10 mouse cellular contexts compared by ENCODE assay signal in genomic region chr6:125041047-125041446, GRCm38 (mm10). TPM values are rescaled to one million over a fixed set of nuclear protein-coding genes. Genes with fewer than 3 reads are reported as not detected.
A peak's percentile ranks its signal among the peaks of the same experiment; 100 is the strongest.
DNase-seq lines count a peak whose midpoint lies in the region; ATAC-seq and TF ChIP-seq lines count a peak whose summit lies in the region.
"Had no signal": no experiment of that assay in that cellular context is flagged by ENCODE, and none has a peak within 500 bp of the region (broad histone marks: within the 10 kb centered on the region; RNA-seq: fewer than 3 reads in every experiment).

No protein-coding gene starts in this region.

- H3K79me2 ChIP-seq in liver, adult 2 months (ENCODE audit: control insufficient read depth, insufficient read depth, low read length): peaks cover 3% of the 10 kb centered on the region; the same call in 1 of the 2 replicates

- intact Hi-C loops in left cerebral cortex, postnatal 14 days (cut with DNase I): no loop called here
- intact Hi-C loops in gastrocnemius, postnatal 36 days (cut with DNase I): loop anchor here (5.0 kb wide), 1 partner anchor 91 kb away; the partner anchor contains the start of gene Nop2

- WGBS in liver, adult 2 months: 41% methylated on average over 7 of the region's 7 CpGs
- 88% methylated on average over 7 of the region's 7 CpGs for WGBS in intestine, embryonic 14.5 days
- WGBS in midbrain, embryonic 15.5 days: 94% methylated on average over 7 of the region's 7 CpGs

- no peak for TF ChIP-seq CTCF in liver, adult 2 months (IDR thresholded peaks at IDR 0.05; ENCODE audit: low read depth, low read length)

- no peaks in the 10 kb centered on the region for H3K9me3 ChIP-seq in intestine, embryonic 14.5 days (ENCODE audit: control insufficient read depth, low read length)
- H3K9me3 ChIP-seq in midbrain, embryonic 15.5 days: no peaks in the 10 kb centered on the region

- no peaks in the 10 kb centered on the region for H3K27me3 ChIP-seq in liver, adult 2 months (ENCODE audit: control insufficient read depth, insufficient read depth, low read length)
- no peaks in the 10 kb centered on the region for H3K27me3 ChIP-seq in intestine, embryonic 14.5 days (replicated peaks; ENCODE audit: control insufficient read depth, insufficient read depth, low read length)
- H3K27me3 ChIP-seq in midbrain, embryonic 15.5 days (replicated peaks): no peaks in the 10 kb centered on the region

- H3K36me3 ChIP-seq in liver, adult 2 months (ENCODE audit: control insufficient read depth, insufficient read depth, low read length): peaks cover 17% of the 10 kb centered on the region
- peaks cover 47% of the 10 kb centered on the region for H3K36me3 ChIP-seq in intestine, embryonic 14.5 days (ENCODE audit: control insufficient read depth, insufficient read depth, low read length)
- H3K36me3 ChIP-seq in midbrain, embryonic 15.5 days (replicated peaks): peaks cover 26% of the 10 kb centered on the region

- DNase-seq in liver, adult 2 months (ENCODE audit: extremely low read depth, low read depth, low spot score): peak; percentile 60
- DNase-seq in liver (no peak), R1 (ENCODE audit: low read depth, low spot score) (peak; percentile 28)
- DNase-seq in intestine, embryonic 14.5 days (ENCODE audit: low spot score): no peak
- DNase-seq in left cerebral cortex, postnatal 14 days (ENCODE audit: low spot score in 2 of 2): no peak
- DNase-seq in gastrocnemius, postnatal 36 days: no peak
- DNase-seq: cerebellum, adult 2 months; gastrocnemius, postnatal 10 days; kidney, postnatal 25 days had no signal

- H3K4me3 ChIP-seq in liver, adult 2 months (ENCODE audit: insufficient read depth, low read depth, low read length): no peak overlapping the region
- no peak overlapping the region for H3K4me3 ChIP-seq in intestine, embryonic 14.5 days (ENCODE audit: low read depth, low read length)
- H3K4me3 ChIP-seq in midbrain, embryonic 15.5 days: peak overlapping the region; percentile 61; the same call in 1 of the 2 replicates

- TF ChIP-seq POLR2A in liver, adult 2 months (IDR thresholded peaks at IDR 0.05; ENCODE audit: extremely low read depth, insufficient read depth, low read length): no peak

- peaks cover 6% of the 10 kb centered on the region for H3K4me1 ChIP-seq in liver, adult 2 months (ENCODE audit: control insufficient read depth, insufficient read depth, low read length)
- peaks cover 14% of the 10 kb centered on the region; the same call in 1 of the 2 replicates for H3K4me1 ChIP-seq in intestine, embryonic 14.5 days (replicated peaks; ENCODE audit: control insufficient read depth, insufficient read depth, low read length)
- H3K4me1 ChIP-seq in midbrain, embryonic 15.5 days: peaks cover 21% of the 10 kb centered on the region

- no peak overlapping the region for H3K9ac ChIP-seq in liver, adult 2 months (ENCODE audit: low read depth, low read length)
- H3K9ac ChIP-seq in intestine, embryonic 14.5 days (ENCODE audit: low read length): no peak overlapping the region
- no peak overlapping the region for H3K9ac ChIP-seq in midbrain, embryonic 15.5 days

- ATAC-seq in intestine, embryonic 14.5 days (replicated peaks; ENCODE audit: low FRiP score, low TSS enrichment, low read depth): no peak
- ATAC-seq in midbrain, embryonic 15.5 days (replicated peaks): no peak

- no peak overlapping the region for H3K27ac ChIP-seq in liver, adult 2 months (replicated peaks; ENCODE audit: insufficient read depth, low read depth, low read length)
- H3K27ac ChIP-seq in intestine, embryonic 14.5 days (ENCODE audit: low read depth): no peak overlapping the region
- H3K27ac ChIP-seq in midbrain, embryonic 15.5 days: no peak overlapping the region

- 0 out of 2 replicates have a peak overlapping the region, but pooled peaks have one; percentile 86 for H3K4me2 ChIP-seq in intestine, embryonic 14.5 days (ENCODE audit: low read length)
- peak overlapping the region; percentile 63; the same call in 1 of the 2 replicates for H3K4me2 ChIP-seq in midbrain, embryonic 15.5 days

RNA-seq across cellular contexts. Expression of gene Ing4, which starts 1.5 kb away (rescaled TPM):
- total RNA-seq in liver, adult 2 months (2014; rRNA removed): 15.8 and 16.3 TPM in 2 replicates
- 23.2 and 27.0 TPM in 2 replicates for polyA plus RNA-seq in liver, adult 2 months (2012; rRNA removed)
- 94.4 and 108 TPM in 2 replicates for polyA plus RNA-seq in intestine, embryonic 14.5 days (2014; fragmentation: Nextera tagmentation; extraction: Ambion mirVana)
- 165 and 178 TPM in 2 replicates for polyA plus RNA-seq in midbrain, embryonic 15.5 days (2015; fragmentation: Nextera tagmentation; extraction: Ambion mirVana)
- 10 to 100 TPM; 60.8 to 61.1 TPM for total RNA-seq in left cerebral cortex, postnatal 14 days (2021)
- 10 to 100 TPM; 26.4 to 31.1 TPM for total RNA-seq in gastrocnemius, postnatal 36 days (2021)

RNA-seq across cellular contexts. Expression of gene Acrbp, which starts 8.4 kb away (rescaled TPM):
- total RNA-seq in liver, adult 2 months (2014; rRNA removed): 3.2 and 4.1 TPM in 2 replicates
- 6.6 and 7.8 TPM in 2 replicates for polyA plus RNA-seq in liver, adult 2 months (2012; rRNA removed)
- polyA plus RNA-seq in intestine, embryonic 14.5 days (2014; fragmentation: Nextera tagmentation; extraction: Ambion mirVana): 11.4 and 13.4 TPM in 2 replicates
- polyA plus RNA-seq in midbrain, embryonic 15.5 days (2015; fragmentation: Nextera tagmentation; extraction: Ambion mirVana): 18.4 and 19.6 TPM in 2 replicates
- 1 to 10 TPM; 5.7 to 9.0 TPM for total RNA-seq in left cerebral cortex, postnatal 14 days (2021)
- 1 to 10 TPM; 2.5 to 2.7 TPM for total RNA-seq in gastrocnemius, postnatal 36 days (2021)

RNA-seq across cellular contexts. Expression of gene Lpar5, which starts 26.7 kb away (rescaled TPM):
- total RNA-seq in liver, adult 2 months (2014; rRNA removed): 0.27 TPM in 1 of 2 replicates, not detected in the other
- polyA plus RNA-seq in liver, adult 2 months (2012; rRNA removed): 0.42 and 1.2 TPM in 2 replicates
- 2.3 and 3.0 TPM in 2 replicates for polyA plus RNA-seq in intestine, embryonic 14.5 days (2014; fragmentation: Nextera tagmentation; extraction: Ambion mirVana)
- 0.56 and 0.60 TPM in 2 replicates for polyA plus RNA-seq in midbrain, embryonic 15.5 days (2015; fragmentation: Nextera tagmentation; extraction: Ambion mirVana)
- total RNA-seq in left cerebral cortex, postnatal 14 days (2021): under 1 TPM; 0.40 to 0.66 TPM
- not detected for total RNA-seq in gastrocnemius, postnatal 36 days (2021)

RNA-seq across cellular contexts. Expression of gene Zfp384, which starts 32.1 kb away (rescaled TPM):
- total RNA-seq in liver, adult 2 months (2014; rRNA removed): 7.6 and 8.9 TPM in 2 replicates
- polyA plus RNA-seq in liver, adult 2 months (2012; rRNA removed): 23.1 and 34.7 TPM in 2 replicates
- 9.2 and 10.8 TPM in 2 replicates for polyA plus RNA-seq in intestine, embryonic 14.5 days (2014; fragmentation: Nextera tagmentation; extraction: Ambion mirVana)
- 19.1 and 19.9 TPM in 2 replicates for polyA plus RNA-seq in midbrain, embryonic 15.5 days (2015; fragmentation: Nextera tagmentation; extraction: Ambion mirVana)
- total RNA-seq in left cerebral cortex, postnatal 14 days (2021): 10 to 100 TPM; 41.7 to 42.6 TPM
- 10 to 100 TPM; 20.3 to 22.8 TPM for total RNA-seq in gastrocnemius, postnatal 36 days (2021)

RNA-seq across cellular contexts. Expression of gene Pianp, which starts 44.6 kb away (rescaled TPM):
- total RNA-seq in liver, adult 2 months (2014; rRNA removed): 0.13 TPM in 1 of 2 replicates, not detected in the other
- polyA plus RNA-seq in liver, adult 2 months (2012; rRNA removed): 0.77 and 1.4 TPM in 2 replicates
- 0.85 and 1.2 TPM in 2 replicates for polyA plus RNA-seq in intestine, embryonic 14.5 days (2014; fragmentation: Nextera tagmentation; extraction: Ambion mirVana)
- 70.8 and 75.8 TPM in 2 replicates for polyA plus RNA-seq in midbrain, embryonic 15.5 days (2015; fragmentation: Nextera tagmentation; extraction: Ambion mirVana)
- 100 to 1,000 TPM; 130 to 142 TPM for total RNA-seq in left cerebral cortex, postnatal 14 days (2021)
- 1 to 10 TPM in 1 of 2 experiments, under 1 TPM in 1; 0.10 to 1.3 TPM for total RNA-seq in gastrocnemius, postnatal 36 days (2021)

Comparison
In these comparisons a context has a peak if more than half of its experiments do, and no peak if none do; other contexts are left out.
1. DNase-seq: peak in liver, adult 2 months (single experiment) and R1 (single experiment); none in liver (single experiment), intestine, embryonic 14.5 days (single experiment), left cerebral cortex, postnatal 14 days (0 of 2) and gastrocnemius, postnatal 36 days (0 of 2).